9 mouse cellular contexts compared by ENCODE assay signal in genomic region chr13:37880581-37881130, GRCm38 (mm10).
DNase-seq lines count a peak whose midpoint lies in the region; ATAC-seq and TF ChIP-seq lines count a peak whose summit lies in the region.
"Had no signal": no experiment of that assay in that cellular context is flagged by ENCODE, and none has a peak within 500 bp of the region (broad histone marks: within the 10 kb centered on the region; RNA-seq: fewer than 3 reads in every experiment).

No protein-coding gene starts in this region.

- no peak for ATAC-seq in lung, embryonic 14.5 days (ENCODE audit: insufficient read depth)
- ATAC-seq: midbrain, embryonic 16.5 days had no signal

- H3K9ac ChIP-seq in lung, embryonic 14.5 days, result no peak overlapping the region
- H3K9ac ChIP-seq in liver, adult 2 months (ENCODE audit: low read depth, low read length), result peak overlapping the region; percentile 51

- DNase-seq in lung, embryonic 14.5 days, result peak; percentile 60
- no peak for DNase-seq in lung, adult 18-20 months
- DNase-seq in heart, adult 8-10 months (ENCODE audit: low spot score), result peak; percentile 38
- DNase-seq in liver, adult 2 months (ENCODE audit: extremely low read depth, low read depth, low spot score), result peak; percentile 88
- DNase-seq in thymus, adult 18-20 months, result peak; percentile 59 to 80
- DNase-seq in adrenal gland, postnatal 4 days (ENCODE audit: low spot score in 2 of 2), result no peak
- DNase-seq in embryo, embryonic 11 days, result no peak
- DNase-seq in left cerebral cortex, adult 9 months (ENCODE audit: low spot score in 2 of 2), result no peak

- no peaks in the 10 kb centered on the region for H3K9me3 ChIP-seq in lung, embryonic 14.5 days (ENCODE audit: low read depth, low read length)

- H3K4me2 ChIP-seq in lung, embryonic 14.5 days, result 0 out of 2 replicates have a peak overlapping the region, but pooled peaks have one; percentile 2

- H3K4me3 ChIP-seq in lung, embryonic 14.5 days (ENCODE audit: low read depth, low read length), result no peak overlapping the region
- no peak overlapping the region for H3K4me3 ChIP-seq in liver, adult 2 months (ENCODE audit: insufficient read depth, low read depth, low read length)

- no peaks in the 10 kb centered on the region for H3K36me3 ChIP-seq in lung, embryonic 14.5 days (ENCODE audit: insufficient read depth)
- no peaks in the 10 kb centered on the region for H3K36me3 ChIP-seq in liver, adult 2 months (ENCODE audit: control insufficient read depth, insufficient read depth, low read length)

- 0 out of 2 replicates have a peak, but pooled peaks have one; percentile 4 for TF ChIP-seq POLR2A in liver, adult 2 months (IDR thresholded peaks at IDR 0.05; ENCODE audit: extremely low read depth, insufficient read depth, low read length)

- H3K27ac ChIP-seq in lung, embryonic 14.5 days (ENCODE audit: low read depth), result peak overlapping the region; percentile 56; the same call in 1 of the 2 replicates
- peak overlapping the region; percentile 86 for H3K27ac ChIP-seq in liver, adult 2 months (replicated peaks; ENCODE audit: insufficient read depth, low read depth, low read length)

- 22% methylated on average over 9 of the region's 9 CpGs for WGBS in lung, embryonic 14.5 days
- 10% methylated on average over 9 of the region's 9 CpGs for WGBS in liver, adult 2 months

- no peak for TF ChIP-seq CTCF in lung, embryonic 14.5 days (IDR thresholded peaks at IDR 0.05; ENCODE audit: low read depth)
- no peak for TF ChIP-seq CTCF in liver, adult 2 months (IDR thresholded peaks at IDR 0.05; ENCODE audit: low read depth, low read length)

- H3K79me2 ChIP-seq in liver, adult 2 months (ENCODE audit: control insufficient read depth, insufficient read depth, low read length), result peaks cover 65% of the 10 kb centered on the region

- peaks cover 49% of the 10 kb centered on the region for H3K4me1 ChIP-seq in lung, embryonic 14.5 days (ENCODE audit: insufficient read depth)
- peaks cover 63% of the 10 kb centered on the region for H3K4me1 ChIP-seq in liver, adult 2 months (ENCODE audit: control insufficient read depth, insufficient read depth, low read length)

- no peaks in the 10 kb centered on the region for H3K27me3 ChIP-seq in lung, embryonic 14.5 days (ENCODE audit: insufficient read depth, low read length)
- no peaks in the 10 kb centered on the region for H3K27me3 ChIP-seq in liver, adult 2 months (ENCODE audit: control insufficient read depth, insufficient read depth, low read length)

Comparison
In these comparisons a context has a peak if more than half of its experiments do, and no peak if none do; other contexts are left out.
1. DNase-seq: peak in lung, embryonic 14.5 days (single experiment), heart, adult 8-10 months (single experiment), liver, adult 2 months (single experiment) and thymus, adult 18-20 months (2 of 2); none in lung, adult 18-20 months (0 of 2), adrenal gland, postnatal 4 days (0 of 2), embryo, embryonic 11 days (single experiment) and left cerebral cortex, adult 9 months (0 of 2).